Mouse (Mus musculus) stomach, embryonic 15.5 days (tissue): ENCODE results near the gene Bmp7. TPM values are rescaled to one million over a fixed set of nuclear protein-coding genes. Genes with fewer than 3 reads are reported as not detected.

ENCODE experiments used
- ATAC-seq: fragments of 200-750 bp; cut with Nextera tagmentation; 2 replicates; pipeline ENCODE4 v1.8.0; 2017; ENCODE audit warnings: low read depth, moderate number of reproducible peaks, moderate TSS enrichment; ENCODE audit not compliant: insufficient read depth, low FRiP score
- H3K27ac ChIP-seq: fragments of 300-500 bp; sonication (generic); 2 replicates; pipeline ENCODE4 v1.5.1; 2015; ENCODE audit warnings: mild to moderate bottlenecking, inconsistent platforms
- H3K27me3 ChIP-seq: fragments of 300-500 bp; sonication (generic); replicated peaks from 2 replicates; pipeline ENCODE4 v1.6.1; 2015; ENCODE audit warnings: inconsistent platforms
- H3K36me3 ChIP-seq: fragments of 300-500 bp; sonication (generic); 2 replicates; pipeline ENCODE4 v1.6.1; 2015; ENCODE audit warnings: inconsistent platforms
- H3K4me1 ChIP-seq: fragments of 300-500 bp; sonication (generic); 2 replicates; pipeline ENCODE4 v1.6.1; 2015; ENCODE audit warnings: inconsistent platforms
- H3K4me2 ChIP-seq: fragments of 300-500 bp; sonication (generic); 2 replicates; pipeline ENCODE4 v1.6.1; 2015; ENCODE audit warnings: mild to moderate bottlenecking, inconsistent platforms
- H3K4me3 ChIP-seq: fragments of 300-500 bp; sonication (generic); replicated peaks from 2 replicates; pipeline ENCODE4 v1.5.1; 2015; ENCODE audit warnings: inconsistent platforms
- H3K9ac ChIP-seq: fragments of 300-500 bp; sonication (generic); 2 replicates; pipeline ENCODE4 v1.6.1; 2015; ENCODE audit warnings: inconsistent platforms
- H3K9me3 ChIP-seq: fragments of 300-500 bp; sonication (generic); 2 replicates; pipeline ENCODE4 v1.6.1; 2016; ENCODE audit warnings: inconsistent platforms
- WGBS: fragments of 180-500 bp; shearing (Covaris S2); methylation state at CpG from one replicate; pipeline ENCODE4 v1.1.7; 2015; 5-methylcytosine and 5-hydroxymethylcytosine counted together
- polyA plus RNA-seq: library from polyadenylated mRNA; unstranded; fragments of >200 nt; fragmentation: Nextera tagmentation; extraction: Ambion mirVana; gene quantifications from 2 replicates; pipeline ENCODE4 v1.2.1, GENCODE M21; 2015

The Bmp7 gene
- polyA plus RNA-seq, 1 experiment from 2014 or later, result 22.9 TPM

DNA sequence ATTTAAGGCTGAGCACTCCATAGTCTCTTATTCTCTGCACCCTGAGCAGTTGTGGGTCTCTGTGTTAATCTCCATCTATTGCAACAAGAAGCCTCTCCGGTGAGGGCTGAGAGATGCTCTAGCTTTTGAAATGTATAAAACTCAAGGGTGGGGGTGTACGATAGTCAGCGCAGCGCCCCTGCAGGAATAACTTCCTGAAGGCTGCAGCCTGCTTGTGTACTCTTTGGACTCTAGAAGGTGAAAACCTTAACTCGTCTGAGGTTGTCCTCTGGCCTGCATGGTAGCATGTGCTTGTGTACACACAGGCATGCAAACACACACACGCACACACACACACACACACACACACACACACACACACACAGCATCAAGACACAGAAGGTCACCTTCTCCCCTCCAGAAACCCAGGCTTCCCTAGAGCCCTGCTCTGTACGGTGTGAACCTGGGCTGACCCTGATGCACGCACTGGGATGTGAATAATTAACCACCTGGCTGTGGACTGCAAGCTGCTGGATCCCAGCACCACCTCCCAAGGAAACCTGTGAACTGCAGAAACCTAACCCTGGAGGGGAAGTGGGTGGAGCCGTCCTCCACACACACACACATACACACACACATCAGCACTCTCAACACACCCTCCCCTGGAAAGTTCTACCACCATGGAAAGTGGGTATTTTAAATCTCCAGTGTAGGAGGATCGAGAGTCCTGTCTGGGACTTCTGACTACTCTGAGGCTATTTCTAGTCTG lies 39.0 kb downstream of the Bmp7 start:
- Histone ChIP-seq H3K9ac (no peak overlapping the region), H3K27me3 (no peaks in the 10 kb centered on the region), H3K4me1 (0 out of 2 replicates have a peak, but pooled peaks cover 5% of the 10 kb centered on the region), H3K27ac (peak overlapping the region; percentile 18; the same call in 1 of the 2 replicates), H3K4me2 (0 out of 2 replicates have a peak overlapping the region, but pooled peaks have one; percentile 10), H3K4me3 (no peak overlapping the region), H3K36me3 (no peaks in the 10 kb centered on the region), H3K9me3 (no peaks in the 10 kb centered on the region)
- 44% methylated on average over 10 of the region's 10 CpGs for whole genome bisulfite sequencing
- peak; percentile 92 for ATAC-seq

DNA sequence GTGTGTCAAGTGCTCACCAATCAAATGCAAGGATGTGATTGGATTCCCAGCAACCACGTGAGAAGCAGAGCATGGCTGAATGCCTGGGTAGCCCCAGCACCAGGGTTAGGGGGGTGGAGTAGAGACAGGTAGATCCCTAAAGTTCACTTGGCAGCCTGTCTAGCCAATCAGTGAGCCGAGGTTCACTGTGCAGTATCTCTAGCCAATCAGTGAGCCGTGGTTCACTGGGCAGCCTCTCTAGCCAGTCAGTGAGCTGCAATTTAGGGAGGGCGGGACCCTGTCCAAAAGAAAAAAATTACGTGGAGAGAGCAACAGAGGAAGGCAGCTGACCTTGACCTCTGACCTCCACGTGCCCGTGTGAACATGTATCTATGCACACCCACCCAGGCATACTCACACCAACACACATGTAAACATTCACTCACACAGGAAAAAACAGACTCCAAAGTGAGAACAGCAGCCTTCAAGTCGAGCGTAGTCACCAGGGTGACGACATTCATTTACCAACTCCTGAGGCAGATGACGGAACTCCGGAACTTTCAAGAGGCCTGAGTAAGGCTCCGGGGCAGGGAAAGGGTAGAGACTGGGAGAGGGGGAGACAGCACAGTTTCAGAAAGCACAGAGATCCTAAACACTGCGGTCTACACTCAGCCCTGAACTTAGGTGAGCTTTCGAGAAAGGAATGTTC lies 50.2 kb downstream of the Bmp7 start:
- no peaks in the 10 kb centered on the region for H3K36me3 ChIP-seq
- no peak overlapping the region for H3K4me3 ChIP-seq
- H3K4me2 ChIP-seq, result no peak overlapping the region
- peaks cover 7% of the 10 kb centered on the region; the same call in 1 of the 2 replicates for H3K4me1 ChIP-seq
- no peak overlapping the region for H3K27ac ChIP-seq
- H3K9ac ChIP-seq, result no peak overlapping the region
- H3K27me3 ChIP-seq, result no peaks in the 10 kb centered on the region
- ATAC-seq, result no peak
- no peaks in the 10 kb centered on the region for H3K9me3 ChIP-seq
- 66% methylated on average over 15 of the region's 15 CpGs for WGBS

- no peaks in the 10 kb centered on the region for H3K9me3 ChIP-seq
- 81% methylated on average over 12 of the region's 12 CpGs for WGBS
- H3K27ac ChIP-seq, result no peak overlapping the region
- peaks cover 7% of the 10 kb centered on the region; the same call in 1 of the 2 replicates for H3K4me1 ChIP-seq
- H3K9ac ChIP-seq, result no peak overlapping the region
- H3K4me3 ChIP-seq, result no peak overlapping the region
- H3K27me3 ChIP-seq, result no peaks in the 10 kb centered on the region
- ATAC-seq, result no peak
- H3K4me2 ChIP-seq, result no peak overlapping the region
- no peaks in the 10 kb centered on the region for H3K36me3 ChIP-seq
Measured at GRCm38 (mm10) chr2:172889222-172889621, 50.9 kb downstream of the Bmp7 start.

DNA sequence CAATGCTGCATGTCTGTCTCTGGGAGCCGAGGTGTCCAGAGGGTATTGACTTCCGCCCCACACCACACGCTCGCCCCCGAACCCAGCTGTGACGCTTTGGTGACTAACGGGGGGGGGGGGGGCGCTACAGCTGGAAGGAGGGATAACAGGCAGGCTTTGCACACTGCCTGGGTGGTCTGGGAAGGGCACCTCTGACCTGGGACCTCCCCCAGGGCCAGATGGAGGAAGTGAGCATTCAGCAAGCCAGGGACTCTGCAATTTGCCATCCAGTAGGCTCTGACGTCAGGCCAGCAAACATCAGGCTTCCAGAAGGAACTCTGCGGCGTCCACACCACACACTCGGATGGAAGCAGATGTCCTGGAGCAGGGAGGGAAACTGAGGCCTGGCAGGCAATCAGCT lies 52.0 kb downstream of the Bmp7 start:
- Histone ChIP-seq H3K9me3 (no peaks in the 10 kb centered on the region), H3K4me1 (peaks cover 7% of the 10 kb centered on the region; the same call in 1 of the 2 replicates), H3K9ac (no peak overlapping the region), H3K27ac (no peak overlapping the region), H3K36me3 (no peaks in the 10 kb centered on the region), H3K27me3 (no peaks in the 10 kb centered on the region), H3K4me2 (no peak overlapping the region), H3K4me3 (no peak overlapping the region)
- ATAC-seq, result 0 out of 2 replicates have a peak, but pooled peaks have one; percentile 14
- 48% methylated on average over 12 of the region's 12 CpGs for WGBS

GRCm38 (mm10) chr2:172885861-172886260 lies 54.3 kb downstream of the Bmp7 start:
- H3K9me3 ChIP-seq, result no peaks in the 10 kb centered on the region
- no peak overlapping the region for H3K4me3 ChIP-seq
- 40% methylated on average over 6 of the region's 7 CpGs for WGBS
- no peaks in the 10 kb centered on the region for H3K36me3 ChIP-seq
- no peak for ATAC-seq
- H3K27ac ChIP-seq, result peak overlapping the region; percentile 21; the same call in 1 of the 2 replicates
- no peaks in the 10 kb centered on the region for H3K27me3 ChIP-seq
- H3K4me2 ChIP-seq, result no peak overlapping the region
- H3K9ac ChIP-seq, result no peak overlapping the region
- peaks cover 7% of the 10 kb centered on the region; the same call in 1 of the 2 replicates for H3K4me1 ChIP-seq

GRCm38 (mm10) chr2:172884584-172884983 lies 55.5 kb downstream of the Bmp7 start:
- Histone ChIP-seq H3K36me3 (no peaks in the 10 kb centered on the region), H3K4me3 (no peak overlapping the region), H3K9ac (no peak overlapping the region), H3K4me2 (no peak overlapping the region), H3K4me1 (peaks cover 7% of the 10 kb centered on the region; the same call in 1 of the 2 replicates), H3K27me3 (no peaks in the 10 kb centered on the region), H3K27ac (no peak overlapping the region), H3K9me3 (no peaks in the 10 kb centered on the region)
- ATAC-seq, result no peak
- 82% methylated on average over 6 of the region's 6 CpGs for WGBS

DNA sequence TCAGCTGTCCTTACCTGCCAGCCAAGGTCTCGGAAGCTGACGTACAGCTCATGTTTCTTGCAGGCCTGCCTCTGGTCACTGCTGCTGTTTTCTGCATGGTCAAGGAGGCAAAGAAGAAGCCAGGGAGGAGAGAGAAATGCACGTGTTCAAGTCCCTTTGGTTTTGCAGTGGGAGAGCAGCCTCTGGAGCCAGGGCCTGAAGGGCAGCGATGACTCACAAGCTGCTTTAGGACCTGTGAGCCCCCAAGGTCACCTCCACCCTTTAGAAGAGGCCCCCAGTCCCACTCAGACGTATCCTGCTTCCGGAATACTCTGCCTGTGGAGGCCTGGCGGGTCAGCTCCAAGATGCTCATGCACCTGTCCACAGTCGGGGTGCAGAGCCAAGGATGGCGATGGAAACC lies 64.9 kb downstream of the Bmp7 start:
- Histone ChIP-seq H3K4me3 (no peak overlapping the region), H3K27ac (no peak overlapping the region), H3K9ac (no peak overlapping the region), H3K4me2 (no peak overlapping the region), H3K4me1 (no peaks in the 10 kb centered on the region), H3K9me3 (no peaks in the 10 kb centered on the region), H3K36me3 (no peaks in the 10 kb centered on the region), H3K27me3 (no peaks in the 10 kb centered on the region)
- WGBS, result 87% methylated on average over 9 of the region's 9 CpGs
- no peak for ATAC-seq

DNA sequence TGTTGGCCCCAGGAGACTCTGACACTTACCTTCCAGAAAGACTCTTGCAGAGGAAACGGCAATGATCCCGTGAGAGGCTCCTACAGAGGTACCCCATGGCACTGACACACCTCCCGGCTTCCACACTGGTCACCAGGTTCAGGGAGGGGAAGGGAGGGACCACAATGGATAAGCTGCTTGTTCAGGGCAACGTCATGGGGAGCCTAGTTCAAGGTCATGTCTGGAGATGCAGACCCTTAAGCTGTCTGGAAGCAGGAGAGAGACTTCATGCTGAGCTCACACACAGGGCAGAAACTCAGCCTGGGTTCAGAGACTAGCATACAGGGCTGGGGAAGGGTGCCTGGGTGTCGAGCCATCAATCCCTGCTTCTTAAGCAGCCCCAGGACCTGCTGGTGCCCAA lies 73.8 kb downstream of the Bmp7 start:
- no peaks in the 10 kb centered on the region for H3K27me3 ChIP-seq
- H3K4me1 ChIP-seq, result peaks cover 31% of the 10 kb centered on the region
- no peak overlapping the region for H3K4me3 ChIP-seq
- ATAC-seq, result no peak
- H3K27ac ChIP-seq, result peak overlapping the region; percentile 71; the same call in 1 of the 2 replicates
- 68% methylated on average over 5 of the region's 5 CpGs for WGBS
- 0 out of 2 replicates have a peak, but pooled peaks cover 9% of the 10 kb centered on the region for H3K36me3 ChIP-seq
- H3K9ac ChIP-seq, result no peak overlapping the region
- H3K4me2 ChIP-seq, result no peak overlapping the region
- no peaks in the 10 kb centered on the region for H3K9me3 ChIP-seq

DNA sequence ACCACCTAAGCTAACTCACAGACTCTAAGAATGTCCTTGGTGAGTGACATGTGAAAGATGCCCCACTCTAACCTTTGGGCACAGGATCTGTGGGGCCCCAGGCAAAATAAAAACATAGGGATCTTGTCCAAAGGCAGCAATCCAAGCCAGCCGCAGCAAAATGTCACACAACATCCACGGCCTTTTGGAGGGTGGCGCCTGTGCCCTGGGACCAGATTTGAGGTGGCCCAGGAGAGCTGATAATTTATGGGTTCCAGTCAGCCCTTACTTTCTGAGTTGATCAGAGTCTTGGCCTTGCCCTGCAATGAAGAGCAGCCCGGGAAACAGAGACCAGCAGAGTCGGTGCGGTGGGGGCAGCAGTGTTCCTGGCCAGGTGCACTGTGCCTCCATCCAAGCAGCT lies 75.0 kb downstream of the Bmp7 start:
- WGBS, result 88% methylated on average over 6 of the region's 6 CpGs
- H3K4me1 ChIP-seq, result peaks cover 31% of the 10 kb centered on the region

DNA sequence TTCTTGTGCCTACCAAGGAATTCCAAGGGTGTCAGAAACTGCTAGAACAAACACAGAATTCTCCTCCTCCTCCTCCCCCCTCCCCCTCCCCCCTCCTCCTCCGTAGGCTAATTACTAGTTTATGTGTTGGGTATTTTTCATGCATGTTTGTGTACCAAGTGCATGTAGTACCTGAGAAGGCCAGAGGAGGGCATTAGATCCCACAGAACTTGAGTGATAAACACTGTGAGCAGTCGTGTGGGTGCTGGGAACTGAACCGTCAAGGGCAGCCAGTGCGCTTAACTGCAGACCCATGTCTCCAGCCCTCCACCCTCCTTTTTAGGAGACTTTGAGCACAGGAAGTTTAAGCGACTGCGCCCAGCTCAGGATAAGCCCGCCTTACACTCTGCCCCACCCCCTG lies 75.6 kb downstream of the Bmp7 start:
- H3K36me3 ChIP-seq, result 0 out of 2 replicates have a peak, but pooled peaks cover 9% of the 10 kb centered on the region
- H3K27me3 ChIP-seq, result no peaks in the 10 kb centered on the region
- no peak overlapping the region for H3K4me3 ChIP-seq
- H3K9ac ChIP-seq, result no peak overlapping the region
- WGBS, result 89% methylated on average over 6 of the region's 7 CpGs
- peaks cover 31% of the 10 kb centered on the region for H3K4me1 ChIP-seq
- H3K4me2 ChIP-seq, result no peak overlapping the region
- H3K27ac ChIP-seq, result no peak overlapping the region
- no peaks in the 10 kb centered on the region for H3K9me3 ChIP-seq
- ATAC-seq, result no peak

More for the DNA sequence above, 75.0 kb downstream of the Bmp7 start:
- no peaks in the 10 kb centered on the region for H3K27me3 ChIP-seq
- H3K4me2 ChIP-seq, result no peak overlapping the region
- H3K4me3 ChIP-seq, result no peak overlapping the region
- H3K9ac ChIP-seq, result no peak overlapping the region
- H3K9me3 ChIP-seq, result no peaks in the 10 kb centered on the region
- H3K36me3 ChIP-seq, result 0 out of 2 replicates have a peak, but pooled peaks cover 9% of the 10 kb centered on the region
- ATAC-seq, result no peak
- H3K27ac ChIP-seq, result no peak overlapping the region

DNA sequence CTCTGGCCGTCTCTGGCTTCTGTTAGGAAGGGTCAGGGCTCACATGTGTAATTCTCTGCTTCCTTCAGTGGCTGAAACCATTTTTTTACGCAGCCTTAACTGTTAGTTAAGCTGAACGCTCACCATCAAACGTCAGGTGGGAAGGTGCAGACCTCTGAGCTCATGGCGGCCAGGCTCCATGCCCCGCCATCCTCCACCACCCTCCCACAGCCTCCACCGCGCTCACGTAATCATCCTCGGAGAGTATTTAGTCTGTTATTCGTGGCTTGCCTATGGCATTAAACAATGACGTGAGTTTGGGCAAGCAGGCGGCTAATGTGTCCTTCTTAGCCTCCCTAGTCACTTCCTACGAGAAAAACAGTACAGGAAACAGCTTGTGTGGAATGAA lies 76.7 kb downstream of the Bmp7 start:
- Histone ChIP-seq H3K4me3 (peak overlapping the region; percentile 20), H3K36me3 (0 out of 2 replicates have a peak, but pooled peaks cover 5% of the 10 kb centered on the region), H3K4me1 (peaks cover 31% of the 10 kb centered on the region), H3K9me3 (no peaks in the 10 kb centered on the region), H3K9ac (no peak overlapping the region), H3K4me2 (peak overlapping the region; percentile 54), H3K27me3 (no peaks in the 10 kb centered on the region), H3K27ac (peak overlapping the region; percentile 74)
- ATAC-seq, result no peak
- WGBS, result 26% methylated on average over 14 of the region's 14 CpGs
